Mouse (Mus musculus) mature B cell (primary cell): Measurements from ENCODE around the gene Rbp2.

ENCODE experiments used
- in situ Hi-C: fragments of 300-500 bp; cut with MboI; formaldehyde crosslinking; loops from 2 replicates; pipeline ENCODE4 v1.14.3; 2019

The Rbp2 gene

DNA sequence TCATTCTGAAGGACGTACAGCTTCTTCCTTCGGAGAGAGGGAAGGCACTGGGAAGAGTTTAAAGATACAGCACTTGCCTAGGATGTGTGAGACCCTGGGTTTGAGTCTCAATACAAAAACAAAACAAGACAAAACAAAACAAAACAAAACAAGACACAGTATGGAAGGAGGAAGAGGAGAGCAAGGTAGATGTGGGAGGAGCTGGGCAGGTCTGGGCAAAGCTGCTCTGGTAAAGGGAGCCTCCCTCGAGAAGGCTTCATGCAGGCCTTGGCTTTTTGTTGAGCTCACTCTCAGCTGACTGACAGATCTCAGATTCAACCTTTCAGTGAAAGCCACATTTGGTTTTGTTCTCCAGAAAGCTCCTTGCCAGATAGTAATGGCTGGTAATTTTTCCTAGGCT is at the start of gene Rbp2:
Rbp2 (plus strand) TSS at position 301 of the 400 bp plus-strand sequence.
- in situ Hi-C loops: no loop called here

DNA sequence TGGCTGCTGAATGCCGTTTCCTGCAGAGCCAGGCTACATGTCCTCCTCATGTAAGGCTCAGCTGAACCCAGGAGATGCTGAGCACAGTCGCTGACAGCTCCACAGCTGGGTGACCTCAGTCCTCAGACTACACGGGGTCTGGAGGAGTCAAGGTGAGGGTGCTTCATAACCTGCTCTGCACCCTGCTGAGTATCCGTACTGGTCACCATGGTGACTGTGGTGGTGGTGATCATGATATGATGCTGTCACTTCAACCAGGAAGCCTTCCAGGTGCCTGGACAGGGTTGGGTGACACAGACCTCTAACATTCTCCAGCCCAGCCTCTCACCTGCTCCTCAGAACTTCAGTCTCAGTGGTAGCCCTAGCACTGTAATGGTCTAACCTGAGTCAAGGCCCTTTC is 48.1 kb upstream of the Rbp2 start:
- in situ Hi-C loops: no loop called here

DNA sequence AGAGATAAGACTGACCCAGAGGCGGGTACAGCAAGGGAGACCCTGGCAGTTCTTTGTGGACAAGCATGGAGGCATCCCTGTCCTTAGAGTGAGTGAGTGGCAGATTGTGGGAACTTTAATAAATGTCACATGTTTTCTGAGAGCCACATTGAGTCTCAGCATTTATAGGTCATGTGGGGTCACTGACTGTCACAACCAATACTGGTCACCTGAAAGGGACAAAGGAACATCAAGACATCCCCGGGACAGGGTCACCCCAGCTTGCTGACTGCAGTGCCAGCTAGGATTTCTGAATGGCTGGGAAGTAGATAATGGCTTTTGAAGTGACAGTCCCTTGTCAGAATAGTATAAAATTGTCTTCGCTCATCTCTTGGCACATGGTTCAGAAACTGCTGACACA is 46.8 kb upstream of the Rbp2 start:
- in situ Hi-C loops: no loop called here

DNA sequence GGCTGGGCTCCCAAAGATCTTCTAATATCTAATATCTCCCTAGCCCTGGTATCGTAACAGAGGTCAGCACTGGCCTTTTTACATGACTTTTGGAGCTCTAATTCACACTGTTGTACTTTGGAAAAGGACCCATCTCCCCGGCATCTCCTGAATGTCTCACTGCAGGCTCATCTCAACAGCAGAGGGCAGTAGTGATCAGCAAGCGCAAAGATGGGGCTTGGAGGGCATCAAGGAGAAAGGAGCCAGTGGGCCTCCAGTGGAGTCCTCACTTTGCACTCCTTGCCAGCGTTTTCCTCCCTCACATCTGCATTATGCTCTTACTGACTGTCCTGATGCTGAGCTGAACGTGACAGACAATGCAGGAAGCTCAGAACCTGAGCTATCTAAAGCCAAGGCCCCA is 43.3 kb upstream of the Rbp2 start:
- in situ Hi-C loops: no loop called here

DNA sequence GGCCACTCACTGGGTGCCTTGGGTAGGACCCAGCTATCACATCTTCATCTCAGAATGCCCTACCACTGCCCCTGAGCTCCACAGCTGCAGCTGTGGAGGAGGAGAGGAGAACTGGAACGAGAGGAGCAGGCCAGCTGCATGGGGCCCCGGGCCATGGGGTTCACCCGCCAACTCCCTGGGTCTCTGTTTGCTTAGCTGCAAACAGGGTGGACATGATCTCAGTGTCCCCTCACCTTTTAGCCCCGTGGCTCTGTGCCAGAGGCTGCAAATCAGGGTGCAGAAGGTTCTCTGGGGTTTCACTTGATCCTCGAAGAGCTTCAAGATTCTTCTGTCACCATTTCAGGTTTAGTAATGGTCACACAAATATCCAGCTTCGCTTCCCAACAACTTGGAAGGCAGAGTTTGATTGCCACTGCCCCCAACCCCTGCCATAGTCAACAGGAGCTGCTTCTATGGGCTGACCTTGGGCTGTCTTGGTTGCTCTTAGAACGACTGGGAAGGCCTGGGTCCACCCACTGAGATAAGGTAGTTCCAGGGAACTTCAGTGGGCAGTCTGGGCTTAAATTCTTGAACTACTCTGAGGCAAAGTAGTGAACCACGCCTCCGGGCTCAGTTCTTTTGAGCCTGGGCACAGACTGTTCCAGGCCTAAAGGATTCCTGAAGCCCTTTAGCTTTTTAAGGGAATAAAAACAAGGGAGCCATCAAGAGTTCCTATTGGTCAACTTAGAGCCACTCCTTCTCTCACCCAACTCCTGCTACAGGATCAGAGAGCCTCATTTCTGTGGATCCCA is 40.4 kb upstream of the Rbp2 start:
- in situ Hi-C loops: no loop called here

- in situ Hi-C loops: no loop called here
Observed at GRCm38 (mm10) chr9:98450976-98451375, 34.9 kb upstream of the Rbp2 start.

DNA sequence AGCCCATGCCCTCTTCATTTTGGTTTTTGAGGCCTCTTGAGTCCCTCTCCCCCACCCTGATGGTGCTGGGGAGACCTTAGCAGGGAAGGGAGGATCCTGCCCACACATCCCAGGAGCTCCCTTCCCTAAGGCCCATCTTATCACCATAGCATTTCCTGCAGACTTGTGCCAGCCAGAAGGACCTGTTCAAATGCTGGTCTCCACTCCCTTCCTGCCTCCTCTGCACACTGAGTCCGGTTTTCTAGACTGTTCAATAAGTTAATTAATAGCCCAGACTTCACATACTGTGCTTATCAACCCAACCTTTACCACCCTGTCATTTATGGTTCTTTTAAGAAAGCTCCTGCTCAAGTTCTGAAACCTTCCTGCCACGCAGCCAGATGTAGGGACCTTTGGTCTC is 19.2 kb upstream of the Rbp2 start:
- in situ Hi-C loops: no loop called here

DNA sequence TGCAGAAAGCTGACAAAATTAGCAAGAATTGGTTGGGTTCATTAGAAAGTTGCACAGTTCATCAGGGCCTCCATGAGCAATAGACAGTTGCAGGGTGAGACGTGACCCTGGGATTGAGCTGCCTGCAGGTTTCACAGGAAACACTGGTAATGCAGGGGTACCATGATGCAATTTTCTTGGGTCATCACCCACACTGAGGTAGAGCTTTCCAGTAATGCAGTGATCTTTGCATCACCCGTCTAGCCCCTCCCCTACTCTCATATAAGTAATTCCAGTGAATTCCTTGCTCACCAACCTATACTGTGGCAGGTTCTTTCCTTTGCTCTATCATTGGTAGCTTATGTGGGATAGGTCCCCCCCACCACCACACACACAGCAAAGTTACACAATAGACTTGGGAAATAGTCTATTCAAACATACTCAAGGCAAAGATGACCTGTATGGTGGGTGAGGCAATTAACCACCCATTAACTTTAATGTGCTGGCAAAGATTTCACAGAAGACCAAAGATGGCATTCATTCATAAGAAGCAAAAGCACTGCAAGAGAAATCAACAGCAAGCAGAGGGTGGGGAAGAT is 5.7 kb upstream of the Rbp2 start:
- in situ Hi-C loops: no loop called here

DNA sequence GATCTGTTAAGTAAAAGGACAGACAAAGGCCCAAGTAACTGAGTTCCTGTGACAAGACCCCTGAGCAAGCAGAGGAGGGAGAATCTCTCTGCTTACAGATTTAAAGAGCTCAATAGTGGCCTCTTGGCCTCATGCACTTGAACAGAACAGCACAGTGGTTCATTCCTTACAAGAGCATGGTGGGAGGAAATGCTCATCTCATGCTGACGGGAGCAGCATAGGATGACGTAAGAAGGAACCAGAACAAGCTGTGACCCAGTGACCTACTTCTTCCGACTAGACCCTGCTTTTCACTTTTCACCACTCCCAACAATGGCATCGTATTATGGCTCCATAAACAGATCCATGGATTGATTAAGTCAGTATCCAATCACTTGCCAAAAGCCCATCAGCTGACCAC is 3.7 kb upstream of the Rbp2 start:
- in situ Hi-C loops: no loop called here

GRCm38 (mm10) chr9:98485020-98485419 is 895 bp upstream of the Rbp2 start:
- in situ Hi-C loops: no loop called here

DNA sequence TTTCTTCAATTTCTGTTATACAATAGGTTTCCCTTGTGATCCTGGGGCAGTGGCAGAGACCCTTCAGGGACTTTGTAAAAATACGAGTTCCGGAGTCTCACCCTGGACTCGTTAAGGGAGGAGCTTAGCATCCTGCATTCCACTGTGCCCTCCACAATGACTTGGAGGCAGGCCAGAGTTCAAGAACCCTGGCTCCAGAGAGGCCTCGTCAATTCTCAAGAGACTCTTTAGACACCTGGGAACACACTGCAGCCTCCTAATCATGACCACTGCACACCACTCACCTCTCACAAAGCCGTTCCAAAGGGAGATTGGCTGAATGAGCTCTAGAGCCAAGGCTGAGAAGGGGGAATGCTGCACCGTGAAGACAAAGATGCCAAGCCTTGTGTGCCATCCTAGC is 1.4 kb downstream of the Rbp2 start:
- in situ Hi-C loops: no loop called here

DNA sequence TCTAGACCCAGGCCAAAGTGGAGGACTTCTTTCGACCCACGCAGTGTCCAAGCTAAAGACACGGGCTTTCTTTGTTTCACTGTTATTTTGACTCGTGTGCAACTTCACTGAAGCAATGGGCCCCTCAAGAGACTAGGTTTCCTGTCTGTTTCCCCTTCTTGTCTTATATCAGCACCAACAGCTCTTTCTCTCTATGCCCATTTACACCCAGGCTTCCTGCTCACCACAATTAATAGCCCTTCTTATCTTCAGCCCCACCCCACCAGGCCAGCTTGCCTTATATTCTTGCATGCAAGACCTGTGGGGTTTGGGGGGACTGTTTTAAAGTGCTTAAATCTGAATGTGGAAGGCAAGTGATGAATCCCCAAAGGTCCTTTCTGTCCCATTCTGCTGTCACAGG is 3.6 kb downstream of the Rbp2 start:
- in situ Hi-C loops: no loop called here

GRCm38 (mm10) chr9:98490128-98490527 is 4.2 kb downstream of the Rbp2 start:
- in situ Hi-C loops: no loop called here

DNA sequence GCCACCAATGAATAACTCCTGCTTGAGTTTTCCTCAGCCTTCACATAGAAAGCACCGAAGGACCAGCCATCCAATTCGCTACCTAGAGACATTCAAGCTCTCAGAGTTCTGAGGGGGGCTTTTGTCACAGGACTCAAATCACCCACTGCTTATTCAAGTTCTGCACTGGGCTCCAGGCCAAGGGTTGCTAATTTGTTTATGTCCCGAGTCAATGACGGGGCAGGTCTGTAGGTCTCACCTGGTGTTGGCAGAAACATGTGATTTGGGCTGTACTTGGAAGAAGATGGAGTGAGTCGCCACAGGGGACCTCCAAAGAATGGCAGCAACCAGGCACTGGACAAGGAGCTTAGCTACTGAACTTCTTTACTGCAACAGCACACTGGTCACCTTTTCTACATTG is 5.2 kb downstream of the Rbp2 start:
- in situ Hi-C loops: no loop called here

DNA sequence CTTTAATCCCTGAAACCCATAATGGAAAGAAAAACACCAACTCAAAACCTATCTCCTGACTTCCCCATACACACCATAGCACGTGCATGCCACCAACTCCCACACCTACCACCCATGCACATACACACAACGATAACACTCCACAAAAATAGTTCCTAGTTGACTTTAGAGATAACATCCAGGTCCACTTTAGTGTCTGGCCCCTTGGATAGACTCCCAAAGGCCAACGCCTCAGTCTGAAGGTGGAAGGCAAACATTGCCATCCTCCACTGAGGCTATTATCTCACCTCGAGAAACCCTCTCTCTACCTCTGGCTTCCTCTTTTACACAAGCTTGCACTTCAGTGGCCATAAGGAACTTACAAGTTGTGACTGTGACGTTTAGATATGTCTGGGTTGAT is 6.3 kb downstream of the Rbp2 start:
- in situ Hi-C loops: no loop called here

- in situ Hi-C loops: no loop called here
Observed at GRCm38 (mm10) chr9:98492821-98493220, 6.9 kb downstream of the Rbp2 start.

DNA sequence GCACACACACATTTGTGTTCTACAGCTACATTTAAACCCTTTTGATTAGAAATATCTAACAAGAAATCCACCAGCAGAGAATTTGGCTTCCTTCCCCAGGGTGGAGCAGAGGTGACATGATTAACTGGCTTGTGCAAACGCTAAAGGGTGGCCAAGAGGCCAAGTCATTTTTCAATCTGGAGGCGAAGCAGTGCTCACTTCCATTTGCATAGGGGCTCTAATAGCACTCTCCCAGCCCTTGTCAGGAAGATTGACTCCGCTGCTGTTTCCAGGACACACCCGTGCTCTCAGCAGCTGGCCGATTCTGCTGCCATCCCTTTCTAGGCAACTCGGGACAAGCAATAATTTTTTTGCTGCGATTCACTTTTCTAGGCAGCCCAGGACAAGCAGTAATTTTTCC is 11.2 kb downstream of the Rbp2 start:
- in situ Hi-C loops: no loop called here

DNA sequence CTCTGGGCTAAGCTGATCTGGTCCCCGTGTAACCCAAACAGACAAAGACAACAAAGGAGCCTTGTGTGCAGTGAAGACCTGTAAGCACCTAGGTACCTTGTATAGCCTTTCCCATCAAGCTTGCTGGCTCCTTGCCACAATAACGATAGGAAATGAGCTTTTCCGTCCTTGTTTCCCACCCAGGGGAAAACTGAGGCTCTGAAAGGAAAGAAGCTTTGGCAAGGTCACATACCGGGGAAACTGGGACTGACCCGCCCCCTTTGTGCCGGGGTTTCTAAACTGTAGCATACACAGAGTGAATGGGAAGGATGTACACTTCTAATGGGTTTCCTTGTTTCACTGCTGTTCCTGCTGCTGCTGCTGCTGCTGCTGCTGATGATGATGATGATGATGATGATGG is 12.1 kb downstream of the Rbp2 start:
- in situ Hi-C loops: no loop called here

GRCm38 (mm10) chr9:98498717-98499268 is 12.9 kb downstream of the Rbp2 start:
- in situ Hi-C loops: no loop called here

GRCm38 (mm10) chr9:98499601-98500000 is 13.7 kb downstream of the Rbp2 start:
- in situ Hi-C loops: no loop called here

GRCm38 (mm10) chr9:98507480-98507879 is 21.6 kb downstream of the Rbp2 start:
- in situ Hi-C loops: no loop called here

DNA sequence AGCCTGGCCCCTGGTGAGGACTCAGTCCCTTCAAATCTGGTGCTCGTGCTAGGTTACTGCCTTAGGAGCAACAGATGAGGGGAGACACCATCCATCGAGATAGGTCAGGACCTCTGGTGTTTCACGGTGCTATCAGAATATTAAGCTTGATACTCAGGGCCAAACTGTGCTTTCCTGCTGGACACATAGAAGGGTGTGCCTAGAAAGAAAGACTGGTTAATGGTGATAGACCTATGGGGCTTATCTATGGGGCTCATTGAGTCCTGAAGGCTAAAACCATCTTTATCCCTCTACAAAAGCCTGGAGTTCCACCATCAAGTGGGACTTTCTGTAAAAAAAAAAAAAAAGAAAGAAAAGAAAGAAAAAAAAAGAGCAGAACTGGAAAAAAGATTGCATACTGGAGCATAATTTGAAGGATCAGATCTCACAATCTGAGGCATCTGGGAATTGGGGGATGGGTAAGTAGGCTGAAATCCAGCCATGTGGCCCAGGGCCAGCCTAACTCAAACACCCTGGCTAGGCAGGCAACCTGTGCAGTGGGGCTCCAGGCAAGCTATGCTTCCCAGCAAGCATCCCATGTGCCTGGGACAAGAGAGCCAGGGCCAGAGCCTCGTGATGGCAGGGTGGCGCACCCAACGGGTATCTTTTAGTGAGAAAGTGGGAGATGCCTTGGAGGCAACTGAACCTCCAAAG is 24.6 kb downstream of the Rbp2 start:
- in situ Hi-C loops: no loop called here

DNA sequence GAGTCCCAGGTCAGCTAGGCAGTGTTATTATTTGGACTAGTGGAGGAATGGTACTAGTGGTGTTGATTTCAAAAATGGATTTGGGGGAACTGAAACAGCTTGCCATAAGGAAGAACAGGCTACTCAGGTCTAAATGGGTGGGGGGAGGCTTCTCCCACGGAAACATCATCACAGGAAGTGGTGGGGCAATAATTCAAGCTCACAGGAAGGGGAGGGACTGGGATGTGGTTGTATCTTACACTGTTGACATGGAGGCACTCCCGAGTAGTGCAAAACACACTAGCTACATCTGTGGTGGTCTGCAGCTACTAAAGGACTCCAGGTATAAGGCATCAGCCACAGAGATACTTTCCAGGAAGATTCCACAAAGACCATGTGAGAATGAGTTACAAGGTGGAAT is 38.0 kb downstream of the Rbp2 start:
- in situ Hi-C loops: no loop called here
